Mouse (Mus musculus) WW6 (cell line): ENCODE measurements around the gene Fas.
A peak's percentile ranks its signal among the peaks of the same experiment; 100 is the strongest.

ENCODE experiments used
- DNase-seq: peaks from one replicate; pipeline ENCODE4 v3.0.0-alpha.2; 2013; ENCODE audit warnings: low read depth, low spot score

Fas gene

GRCm38 (mm10) chr19:34283614-34284013 is 6.9 kb upstream of the Fas start:
- no peak for DNase-seq

- DNase-seq = no peak
Observed at GRCm38 (mm10) chr19:34284383-34284782, 6.1 kb upstream of the Fas start.

GRCm38 (mm10) chr19:34284826-34285225 is 5.6 kb upstream of the Fas start:
- DNase-seq = no peak

- DNase-seq = no peak
Observed at GRCm38 (mm10) chr19:34287221-34287620, 3.2 kb upstream of the Fas start.

GRCm38 (mm10) chr19:34287656-34288415 is 2.6 kb upstream of the Fas start:
- DNase-seq = no peak

GRCm38 (mm10) chr19:34288696-34289095 is 1.8 kb upstream of the Fas start:
- no peak for DNase-seq

- DNase-seq = no peak
Observed at GRCm38 (mm10) chr19:34290872-34291341, 441 bp downstream of the Fas start.

GRCm38 (mm10) chr19:34291379-34291778 is 913 bp downstream of the Fas start:
- no peak for DNase-seq

- DNase-seq = no peak
Observed at GRCm38 (mm10) chr19:34291956-34292355, 1.5 kb downstream of the Fas start.

GRCm38 (mm10) chr19:34292701-34293100 is 2.2 kb downstream of the Fas start:
- DNase-seq = no peak

- DNase-seq = no peak
Observed at GRCm38 (mm10) chr19:34293376-34293947, 3.0 kb downstream of the Fas start.

- no peak for DNase-seq
Observed at GRCm38 (mm10) chr19:34295442-34295841, 5.0 kb downstream of the Fas start.

- no peak for DNase-seq
Observed at GRCm38 (mm10) chr19:34298531-34298930, 8.1 kb downstream of the Fas start.

GRCm38 (mm10) chr19:34299229-34299628 is 8.8 kb downstream of the Fas start:
- no peak for DNase-seq

GRCm38 (mm10) chr19:34300430-34300829 is 10.0 kb downstream of the Fas start:
- no peak for DNase-seq

GRCm38 (mm10) chr19:34304917-34305316 is 14.5 kb downstream of the Fas start:
- DNase-seq = no peak

GRCm38 (mm10) chr19:34306794-34307193 is 16.3 kb downstream of the Fas start:
- no peak for DNase-seq

- no peak for DNase-seq
Observed at GRCm38 (mm10) chr19:34312151-34312728, 21.8 kb downstream of the Fas start.

GRCm38 (mm10) chr19:34328051-34328450 is 37.6 kb downstream of the Fas start:
- no peak for DNase-seq

- peak; percentile 13 for DNase-seq
Observed at GRCm38 (mm10) chr19:34334300-34334699, 43.8 kb downstream of the Fas start.

GRCm38 (mm10) chr19:34344702-34345101 is 54.2 kb downstream of the Fas start:
- no peak for DNase-seq

- no peak for DNase-seq
Observed at GRCm38 (mm10) chr19:34345616-34346267, 55.3 kb downstream of the Fas start.
